Mouse (Mus musculus) testis, adult 2 months (tissue): ENCODE results near the gene Bmpr2. TPM values are rescaled to one million over a fixed set of nuclear protein-coding genes. Genes with fewer than 3 reads are reported as not detected.

ENCODE experiments used
- H3K27ac ChIP-seq: fragments of 200-500 bp; 2 replicates; pipeline ENCODE4 v1.5.1; 2012; ENCODE audit warnings: low read depth, low read length; ENCODE audit not compliant: control insufficient read depth, insufficient read depth
- H3K27me3 ChIP-seq: fragments of 200-500 bp; 2 replicates; pipeline ENCODE4 v1.6.1; 2012; ENCODE audit warnings: mild to moderate bottlenecking, low read length, moderate library complexity; ENCODE audit not compliant: control insufficient read depth, insufficient read depth
- H3K36me3 ChIP-seq: fragments of 200-500 bp; 2 replicates; pipeline ENCODE4 v1.6.1; 2012; ENCODE audit warnings: mild to moderate bottlenecking, low read length; ENCODE audit not compliant: control insufficient read depth, insufficient read depth
- H3K4me1 ChIP-seq: fragments of 200-500 bp; 2 replicates; pipeline ENCODE4 v1.6.1; 2012; ENCODE audit warnings: low read length; ENCODE audit not compliant: control insufficient read depth, insufficient read depth
- H3K4me3 ChIP-seq: fragments of 200-500 bp; 2 replicates; pipeline ENCODE4 v1.5.1; 2012; ENCODE audit warnings: low read depth, mild to moderate bottlenecking, low read length, moderate library complexity, mixed read lengths; ENCODE audit not compliant: control insufficient read depth
- CTCF ChIP-seq: fragments of 200-500 bp; IDR thresholded peaks from 2 replicates; pipeline ENCODE4 v1.5.1; 2012; ENCODE audit warnings: low read depth, mild to moderate bottlenecking, inconsistent platforms, low read length, moderate library complexity; ENCODE audit not compliant: control insufficient read depth, insufficient read depth, insufficient replicate concordance
- POLR2A ChIP-seq: fragments of 200-500 bp; IDR thresholded peaks from 2 replicates; pipeline ENCODE4 v1.6.1; 2012; ENCODE audit warnings: low read depth, mild to moderate bottlenecking, inconsistent platforms, low read length, moderate library complexity; ENCODE audit not compliant: control insufficient read depth
- polyA plus RNA-seq: library from polyadenylated mRNA; depleted of rRNA; stranded (reverse); fragments of >200 nt; gene quantifications from 2 replicates; pipeline ENCODE4 v1.2.3, GENCODE M21; 2012

Bmpr2 gene
- polyA plus RNA-seq, 1 experiment: 1.8 TPM

DNA sequence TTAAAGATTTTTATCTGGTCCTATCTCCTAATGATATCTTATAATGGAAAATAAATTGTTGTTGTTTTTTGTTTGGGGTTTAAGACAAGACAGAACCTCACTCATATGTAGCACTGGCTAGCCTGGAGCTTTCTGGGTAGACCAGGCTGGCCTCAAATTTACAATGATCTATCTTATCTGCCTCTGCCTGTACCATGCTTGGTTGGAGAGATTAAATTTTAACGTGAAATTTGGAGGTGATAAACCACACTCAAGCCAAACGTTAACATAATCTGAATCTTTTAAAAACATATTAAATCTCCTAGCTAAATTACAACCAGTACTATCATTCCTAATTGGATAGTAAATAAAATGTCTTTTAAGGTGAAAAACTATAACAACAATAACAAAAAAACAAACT lies 66.2 kb downstream of the Bmpr2 start:
- Histone ChIP-seq H3K4me1 (no peaks in the 10 kb centered on the region), H3K4me3 (no peak overlapping the region), H3K36me3 (no peaks in the 10 kb centered on the region), H3K27ac (no peak overlapping the region), H3K27me3 (no peaks in the 10 kb centered on the region)
- TF ChIP-seq CTCF: no peak
- no peak for TF ChIP-seq POLR2A

DNA sequence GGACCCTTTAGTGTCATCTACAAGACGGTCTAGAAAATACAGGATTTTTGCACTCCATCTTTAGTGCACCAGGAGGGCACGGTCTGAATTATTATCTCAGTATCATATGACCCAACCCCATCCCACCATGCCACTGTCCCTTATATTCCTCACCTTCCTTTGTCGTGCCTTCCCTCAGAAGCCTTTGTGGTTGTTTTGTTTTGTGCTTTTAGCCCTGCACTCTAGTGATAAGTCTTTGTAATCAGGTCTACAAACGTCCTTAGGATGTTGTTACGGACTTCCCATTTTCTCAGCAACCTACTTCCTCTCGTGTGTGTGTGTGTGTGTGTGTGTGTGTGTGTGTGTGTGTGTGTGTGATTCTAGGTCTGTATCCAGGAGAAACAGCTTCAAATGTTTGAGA lies 67.0 kb downstream of the Bmpr2 start:
- Histone ChIP-seq H3K27me3 (no peaks in the 10 kb centered on the region), H3K27ac (no peak overlapping the region), H3K4me3 (no peak overlapping the region), H3K36me3 (no peaks in the 10 kb centered on the region), H3K4me1 (no peaks in the 10 kb centered on the region)
- TF ChIP-seq POLR2A (no peak), CTCF (no peak)

DNA sequence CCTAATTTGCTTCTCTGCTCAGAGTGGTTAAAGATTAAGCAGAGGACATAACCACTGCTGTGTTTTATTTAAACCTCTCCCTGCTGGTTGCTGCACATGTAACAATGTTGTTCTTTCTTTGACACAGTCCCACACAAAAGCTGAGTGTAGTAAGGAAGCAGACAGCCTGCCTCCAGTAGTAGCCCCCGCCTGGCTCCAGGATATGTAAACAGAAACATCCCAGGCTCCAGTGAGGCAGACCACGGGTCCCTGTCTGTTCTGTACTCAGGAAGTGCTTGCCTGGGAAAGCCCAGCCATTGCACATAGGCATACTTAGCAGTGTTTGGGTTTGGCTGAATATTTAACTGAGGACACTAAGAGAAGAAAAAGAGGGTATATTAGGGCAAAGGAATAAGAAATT lies 70.5 kb downstream of the Bmpr2 start:
- no peak overlapping the region for H3K4me3 ChIP-seq
- TF ChIP-seq CTCF (no peak), POLR2A (no peak)
- H3K27ac ChIP-seq: no peak overlapping the region
- H3K27me3 ChIP-seq: no peaks in the 10 kb centered on the region
- no peaks in the 10 kb centered on the region for H3K4me1 ChIP-seq
- H3K36me3 ChIP-seq: no peaks in the 10 kb centered on the region

- Histone ChIP-seq H3K27ac (no peak overlapping the region), H3K36me3 (no peaks in the 10 kb centered on the region), H3K27me3 (no peaks in the 10 kb centered on the region), H3K4me1 (no peaks in the 10 kb centered on the region), H3K4me3 (no peak overlapping the region)
- TF ChIP-seq POLR2A (no peak), CTCF (no peak)
Observed at GRCm38 (mm10) chr1:59848327-59848726, 85.1 kb downstream of the Bmpr2 start.

- H3K27me3 ChIP-seq: no peaks in the 10 kb centered on the region
- H3K27ac ChIP-seq: no peak overlapping the region
- H3K36me3 ChIP-seq: no peaks in the 10 kb centered on the region
- TF ChIP-seq CTCF: no peak
- TF ChIP-seq POLR2A: no peak
- H3K4me3 ChIP-seq: no peak overlapping the region
- H3K4me1 ChIP-seq: no peaks in the 10 kb centered on the region
Observed at GRCm38 (mm10) chr1:59859046-59859445, 95.8 kb downstream of the Bmpr2 start.

- H3K4me1 ChIP-seq: no peaks in the 10 kb centered on the region
- H3K27me3 ChIP-seq: no peaks in the 10 kb centered on the region
- H3K36me3 ChIP-seq: no peaks in the 10 kb centered on the region
- H3K27ac ChIP-seq: no peak overlapping the region
- H3K4me3 ChIP-seq: no peak overlapping the region
- TF ChIP-seq POLR2A: no peak
- TF ChIP-seq CTCF: no peak
Observed at GRCm38 (mm10) chr1:59862144-59862543, 98.9 kb downstream of the Bmpr2 start.

DNA sequence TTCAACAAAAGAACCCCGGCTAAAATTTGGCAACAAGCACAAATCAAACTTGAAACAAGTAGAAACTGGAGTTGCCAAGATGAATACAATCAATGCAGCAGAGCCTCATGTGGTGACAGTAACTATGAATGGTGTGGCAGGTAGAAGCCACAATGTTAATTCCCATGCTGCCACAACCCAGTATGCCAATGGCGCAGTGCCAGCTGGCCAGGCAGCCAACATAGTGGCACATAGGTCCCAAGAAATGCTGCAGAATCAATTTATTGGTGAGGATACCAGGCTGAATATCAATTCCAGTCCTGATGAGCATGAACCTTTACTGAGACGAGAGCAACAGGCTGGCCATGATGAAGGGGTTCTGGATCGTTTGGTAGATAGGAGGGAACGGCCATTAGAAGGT lies 104.8 kb downstream of the Bmpr2 start:
- no peak for TF ChIP-seq POLR2A
- TF ChIP-seq CTCF: no peak
- Histone ChIP-seq H3K27me3 (no peaks in the 10 kb centered on the region), H3K4me1 (no peaks in the 10 kb centered on the region), H3K27ac (no peak overlapping the region), H3K4me3 (no peak overlapping the region), H3K36me3 (no peaks in the 10 kb centered on the region)

DNA sequence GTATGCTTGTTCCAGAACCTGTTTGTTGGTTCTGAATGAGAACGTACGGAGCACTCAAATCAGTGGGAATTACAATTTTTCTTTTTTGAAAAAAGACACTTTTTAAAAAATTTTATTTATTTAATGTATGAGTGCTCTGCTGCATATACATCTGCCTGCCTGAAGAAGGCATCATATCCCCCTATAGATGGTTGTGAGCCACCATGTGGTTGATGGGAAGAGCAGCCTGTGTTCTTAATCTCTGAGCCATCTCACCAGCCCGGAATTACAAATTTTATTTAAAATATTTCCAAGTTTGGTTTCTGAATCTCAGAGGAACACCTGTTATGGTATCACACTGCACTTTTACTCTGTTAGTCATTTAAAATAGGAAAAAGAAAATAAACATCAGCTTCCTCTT lies 110.8 kb downstream of the Bmpr2 start:
- no peak for TF ChIP-seq CTCF
- TF ChIP-seq POLR2A: no peak
- no peaks in the 10 kb centered on the region for H3K4me1 ChIP-seq
- H3K36me3 ChIP-seq: no peaks in the 10 kb centered on the region
- no peak overlapping the region for H3K4me3 ChIP-seq
- H3K27ac ChIP-seq: no peak overlapping the region
- H3K27me3 ChIP-seq: no peaks in the 10 kb centered on the region
